Mouse (Mus musculus) midbrain, embryonic 12.5 days (tissue): ENCODE results near the gene Fancc. TPM values are rescaled to one million over a fixed set of nuclear protein-coding genes. Genes with fewer than 3 reads are reported as not detected.

Source experiments
- ATAC-seq: fragments of 200-750 bp; cut with Nextera tagmentation; 2 replicates; pipeline ENCODE4 v1.8.0; 2017; ENCODE audit warnings: low read depth, moderate TSS enrichment, moderate library complexity; ENCODE audit not compliant: low FRiP score
- H3K27ac ChIP-seq: fragments of 300-500 bp; sonication (generic); replicated peaks from 2 replicates; pipeline ENCODE4 v1.5.1; 2016; ENCODE audit warnings: mild to moderate bottlenecking
- H3K27me3 ChIP-seq: fragments of 300-500 bp; sonication (generic); 2 replicates; pipeline ENCODE4 v1.6.1; 2016; ENCODE audit warnings: mild to moderate bottlenecking
- H3K36me3 ChIP-seq: fragments of 300-500 bp; sonication (generic); 2 replicates; pipeline ENCODE4 v1.6.1; 2016
- H3K4me1 ChIP-seq: fragments of 300-500 bp; sonication (generic); 2 replicates; pipeline ENCODE4 v1.6.1; 2016
- H3K4me2 ChIP-seq: fragments of 300-500 bp; sonication (generic); replicated peaks from 2 replicates; pipeline ENCODE4 v1.6.1; 2016; ENCODE audit warnings: mild to moderate bottlenecking, moderate library complexity
- H3K4me3 ChIP-seq: fragments of 300-500 bp; sonication (generic); 2 replicates; pipeline ENCODE4 v1.5.1; 2016; ENCODE audit warnings: mild to moderate bottlenecking
- H3K9ac ChIP-seq: fragments of 300-500 bp; sonication (generic); replicated peaks from 2 replicates; pipeline ENCODE4 v1.6.1; 2016; ENCODE audit warnings: mild to moderate bottlenecking, moderate library complexity
- H3K9me3 ChIP-seq: fragments of 300-500 bp; sonication (generic); 2 replicates; pipeline ENCODE4 v1.6.1; 2016; ENCODE audit warnings: mild to moderate bottlenecking
- WGBS: fragments of 180-500 bp; shearing (Covaris S2); methylation state at CpG from one replicate; pipeline ENCODE4 v1.1.7; 2016; 5-methylcytosine and 5-hydroxymethylcytosine counted together
- polyA plus RNA-seq: library from polyadenylated mRNA; unstranded; fragments of >200 nt; fragmentation: Nextera tagmentation; extraction: Ambion mirVana; gene quantifications from 2 replicates; pipeline ENCODE4 v1.2.1, GENCODE M21; 2016

Gene Fancc
- polyA plus RNA-seq, 1 experiment from 2014 or later: 24.8 TPM

DNA sequence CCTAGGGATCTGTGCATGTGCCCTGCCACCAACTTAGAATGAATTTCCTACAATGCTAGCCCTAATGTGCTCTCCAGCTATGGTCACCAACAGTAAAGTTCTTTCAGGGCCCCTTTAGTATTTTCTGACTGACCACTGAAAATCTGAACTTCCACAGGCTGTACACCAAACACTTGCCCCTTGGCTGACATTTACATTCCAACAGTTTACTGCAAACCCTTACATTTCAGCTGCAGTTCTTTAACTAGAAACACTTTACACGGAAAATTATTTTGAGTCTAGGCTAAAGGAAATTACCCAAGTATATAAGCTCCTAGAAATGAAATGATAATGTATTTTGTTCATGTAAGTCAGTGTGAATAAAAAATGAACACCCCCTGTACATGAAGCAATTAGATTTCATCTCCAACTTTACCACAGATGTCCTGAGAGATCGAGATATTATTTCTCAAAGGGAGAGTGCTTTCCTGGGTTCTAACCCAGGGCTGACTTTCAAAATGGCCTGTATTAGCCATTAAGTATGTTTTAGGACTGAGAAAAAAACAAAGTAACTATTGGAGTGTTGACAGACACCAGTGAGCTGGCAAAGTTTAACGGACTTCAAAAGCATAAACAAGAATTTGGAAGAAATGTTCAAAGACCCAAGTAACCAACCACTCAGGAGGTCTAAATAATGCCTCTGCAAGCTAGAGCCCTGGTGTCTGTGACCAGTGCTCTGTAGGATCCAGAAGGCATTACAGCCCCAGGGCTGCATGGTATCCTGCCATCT is 32.7 kb upstream of the Fancc start:
- no peak overlapping the region for H3K27ac ChIP-seq
- no peak overlapping the region for H3K4me2 ChIP-seq
- no peak overlapping the region for H3K4me3 ChIP-seq
- H3K9me3 ChIP-seq: no peaks in the 10 kb centered on the region
- peaks cover 67% of the 10 kb centered on the region for H3K36me3 ChIP-seq
- H3K4me1 ChIP-seq: peaks cover 51% of the 10 kb centered on the region
- no peak overlapping the region for H3K9ac ChIP-seq
- H3K27me3 ChIP-seq: no peaks in the 10 kb centered on the region
- ATAC-seq: no peak
- 60% methylated on average over 3 of the region's 3 CpGs for WGBS

DNA sequence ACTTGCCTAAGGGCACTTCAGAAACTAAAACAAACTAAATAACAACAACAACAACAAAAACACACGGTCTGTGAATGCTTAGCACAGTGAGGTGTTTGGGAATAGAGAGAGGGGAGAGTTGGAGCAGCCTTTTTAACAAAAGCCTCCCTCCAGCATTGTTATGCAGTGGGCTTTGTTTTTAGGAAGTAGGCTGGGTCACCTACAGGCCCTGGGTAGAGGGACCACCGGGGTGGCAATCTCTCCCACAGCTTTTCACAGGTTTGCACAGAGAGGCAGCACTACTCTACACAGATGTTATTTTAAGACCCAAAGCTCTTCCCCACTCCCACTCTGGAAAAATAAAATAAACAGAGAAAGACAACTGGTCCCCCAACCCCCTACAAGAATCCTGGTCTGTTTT is 31.8 kb upstream of the Fancc start:
- no peaks in the 10 kb centered on the region for H3K9me3 ChIP-seq
- H3K9ac ChIP-seq: no peak overlapping the region
- H3K4me2 ChIP-seq: no peak overlapping the region
- H3K36me3 ChIP-seq: peaks cover 63% of the 10 kb centered on the region
- H3K4me3 ChIP-seq: no peak overlapping the region
- no peak for ATAC-seq
- H3K27me3 ChIP-seq: no peaks in the 10 kb centered on the region
- H3K4me1 ChIP-seq: peaks cover 52% of the 10 kb centered on the region
- WGBS: 6% methylated on average over 2 of the region's 2 CpGs
- peak overlapping the region; percentile 47 for H3K27ac ChIP-seq

DNA sequence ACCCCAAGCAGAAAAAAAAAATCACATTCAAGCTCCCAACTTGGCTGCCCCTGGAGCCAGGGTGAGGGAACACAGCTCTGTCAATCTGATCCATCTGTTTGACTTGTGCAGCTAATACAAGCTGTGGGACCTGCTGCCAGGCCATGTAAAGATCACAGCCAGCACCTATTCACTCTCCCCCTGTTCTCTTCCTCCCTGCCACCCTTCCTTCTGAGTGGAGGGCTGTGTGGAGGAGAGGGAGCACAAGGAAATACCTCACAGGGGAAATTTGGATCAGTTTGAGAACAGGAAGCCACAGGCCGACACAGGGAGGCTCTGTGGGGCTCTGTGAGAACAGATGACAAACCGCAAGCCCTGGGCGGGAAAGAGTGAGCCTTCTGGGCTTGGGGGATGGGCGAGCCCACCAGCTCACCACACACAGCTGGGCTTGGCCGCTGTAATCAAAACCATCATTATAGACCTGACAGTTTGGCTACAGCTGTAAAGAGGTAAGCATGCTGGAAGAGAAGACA is 31.1 kb upstream of the Fancc start:
- H3K36me3 ChIP-seq: peaks cover 63% of the 10 kb centered on the region
- H3K27me3 ChIP-seq: no peaks in the 10 kb centered on the region
- peak overlapping the region; percentile 47 for H3K27ac ChIP-seq
- H3K9me3 ChIP-seq: no peaks in the 10 kb centered on the region
- H3K4me2 ChIP-seq: no peak overlapping the region
- 0 out of 2 replicates have a peak overlapping the region, but pooled peaks have one; percentile 2 for H3K9ac ChIP-seq
- H3K4me3 ChIP-seq: no peak overlapping the region
- 7% methylated on average over 5 of the region's 5 CpGs for WGBS
- H3K4me1 ChIP-seq: peaks cover 52% of the 10 kb centered on the region
- peak; percentile 61 for ATAC-seq

DNA sequence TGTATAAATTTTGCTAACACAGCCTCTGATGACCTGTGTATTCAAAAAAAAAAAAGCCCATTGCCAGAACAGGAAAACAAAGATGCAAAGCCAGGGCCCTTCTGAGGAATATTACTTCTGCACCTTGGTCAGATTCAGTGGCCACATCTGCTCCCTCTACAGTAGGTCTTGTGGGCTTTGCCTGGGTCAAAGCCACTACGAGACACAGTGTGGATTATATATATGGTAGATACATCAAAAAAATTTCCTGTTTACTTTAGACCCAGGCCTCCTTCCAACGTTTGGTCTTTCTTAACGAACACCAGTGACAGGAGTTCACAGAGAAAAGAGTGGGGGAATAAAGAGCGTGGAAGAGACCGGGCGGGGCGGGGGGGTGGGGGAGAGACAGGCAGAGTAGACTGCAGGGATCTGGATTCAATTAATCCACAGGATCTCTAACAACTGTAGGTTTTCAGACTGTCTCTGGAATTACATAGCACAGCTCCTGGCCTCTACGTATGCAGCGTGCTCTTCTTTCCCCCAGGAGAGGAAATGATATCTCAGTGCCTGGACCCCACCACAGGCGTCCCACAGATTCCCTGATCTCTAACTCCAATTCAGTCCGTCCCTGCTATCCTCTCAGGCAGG is 28.6 kb upstream of the Fancc start:
- H3K9ac ChIP-seq: no peak overlapping the region
- H3K4me2 ChIP-seq: no peak overlapping the region
- peaks cover 59% of the 10 kb centered on the region for H3K36me3 ChIP-seq
- H3K4me1 ChIP-seq: peaks cover 46% of the 10 kb centered on the region
- WGBS: 66% methylated on average over 11 of the region's 11 CpGs
- no peak overlapping the region for H3K4me3 ChIP-seq
- no peaks in the 10 kb centered on the region for H3K9me3 ChIP-seq
- no peaks in the 10 kb centered on the region for H3K27me3 ChIP-seq
- ATAC-seq: no peak
- 0 out of 2 replicates have a peak overlapping the region, but pooled peaks have one; percentile 31 for H3K27ac ChIP-seq

DNA sequence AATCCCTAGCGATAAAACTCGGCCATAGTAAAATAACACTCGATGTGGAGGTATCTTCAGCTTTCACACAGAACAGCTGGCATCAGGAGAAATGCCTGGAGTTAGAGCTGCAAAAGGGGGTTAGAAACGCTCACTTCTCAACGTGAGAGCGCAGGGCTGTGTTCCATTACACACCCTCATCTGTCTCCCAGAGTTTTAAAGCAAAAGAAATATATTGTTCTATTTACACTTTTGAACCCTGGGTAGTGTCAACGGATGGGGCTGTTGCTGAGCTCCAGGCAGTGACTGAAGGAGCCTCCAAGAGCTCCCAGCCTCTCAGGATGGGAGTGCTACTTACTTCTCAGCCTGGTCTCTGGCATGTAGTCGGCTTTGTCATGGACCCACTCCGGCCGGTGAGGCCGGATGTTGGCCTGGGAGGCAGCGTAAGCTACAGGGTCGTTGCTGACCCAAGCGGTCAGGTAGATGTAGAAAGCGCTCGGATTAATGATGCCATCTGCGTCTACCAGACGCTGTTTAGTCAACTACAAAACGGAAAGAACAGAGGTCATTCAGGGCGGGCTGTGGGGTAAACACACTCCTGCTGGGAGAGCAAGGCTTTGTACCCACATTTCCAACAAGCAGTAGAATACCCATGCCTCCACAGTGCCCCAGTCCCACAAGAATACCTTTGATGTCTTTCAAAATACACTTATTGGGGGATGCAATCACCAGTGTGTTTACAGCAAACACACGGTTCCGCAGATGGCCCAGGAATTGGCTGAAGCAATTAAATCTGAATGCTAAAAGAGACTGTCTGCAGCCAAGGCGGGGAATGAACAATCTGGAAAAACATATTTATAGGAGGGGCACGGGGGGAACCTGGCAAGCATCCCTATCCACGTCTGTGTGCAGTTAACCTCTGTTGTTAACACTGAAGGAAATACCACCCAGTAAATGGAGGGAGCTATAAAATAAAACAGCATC is 27.8 kb upstream of the Fancc start:
- Histone ChIP-seq H3K36me3 (peaks cover 63% of the 10 kb centered on the region), H3K4me3 (no peak overlapping the region), H3K27me3 (no peaks in the 10 kb centered on the region), H3K9ac (no peak overlapping the region), H3K4me2 (no peak overlapping the region), H3K9me3 (no peaks in the 10 kb centered on the region), H3K27ac (peak overlapping the region; percentile 31; the same call in 1 of the 2 replicates), H3K4me1 (peaks cover 38% of the 10 kb centered on the region)
- 69% methylated on average over 25 of the region's 25 CpGs for WGBS
- no peak for ATAC-seq

DNA sequence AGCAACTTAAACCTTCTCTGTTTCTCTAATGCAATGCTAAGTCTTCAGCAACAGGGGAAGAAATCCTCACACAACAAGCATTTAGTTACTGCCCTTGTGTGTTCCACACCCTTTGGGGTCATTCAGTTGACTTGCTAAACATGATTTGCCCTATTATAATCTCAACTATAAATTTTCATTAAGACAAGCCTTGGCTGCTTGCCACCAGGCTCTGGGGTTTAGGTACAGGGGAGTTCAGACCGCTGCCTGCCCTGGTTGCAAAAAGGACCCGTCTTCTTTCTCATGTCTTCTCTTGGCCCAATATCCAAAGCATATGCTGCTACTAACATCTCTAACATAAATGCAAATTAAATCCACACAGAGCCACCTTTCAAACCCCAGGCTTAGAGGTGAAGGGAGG is 27.0 kb upstream of the Fancc start:
- H3K27ac ChIP-seq: no peak overlapping the region
- no peaks in the 10 kb centered on the region for H3K27me3 ChIP-seq
- no peaks in the 10 kb centered on the region for H3K9me3 ChIP-seq
- 79% methylated on average over 2 of the region's 2 CpGs for WGBS
- ATAC-seq: no peak
- H3K36me3 ChIP-seq: peaks cover 71% of the 10 kb centered on the region
- H3K4me1 ChIP-seq: peaks cover 34% of the 10 kb centered on the region
- no peak overlapping the region for H3K4me2 ChIP-seq
- no peak overlapping the region for H3K4me3 ChIP-seq
- no peak overlapping the region for H3K9ac ChIP-seq

DNA sequence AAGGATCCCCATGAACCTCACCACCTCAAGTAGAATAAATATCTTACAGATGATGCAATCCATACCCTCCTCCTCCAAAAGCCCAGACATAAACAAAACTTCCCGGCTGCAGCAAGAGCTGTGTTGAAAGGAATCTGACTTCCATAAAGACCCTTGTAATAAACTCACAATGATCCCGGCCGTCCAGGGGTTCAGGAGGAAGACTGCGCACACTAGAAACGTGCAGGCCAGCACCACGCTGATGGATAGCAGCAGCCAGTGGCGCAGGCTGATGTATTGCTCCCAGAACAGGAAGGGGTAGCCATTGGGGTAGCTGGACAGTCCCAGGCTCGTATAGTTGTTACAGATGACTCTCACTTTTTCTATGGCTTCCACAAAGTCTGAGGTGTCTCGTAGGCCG is 25.8 kb upstream of the Fancc start:
- peaks cover 83% of the 10 kb centered on the region for H3K36me3 ChIP-seq
- 73% methylated on average over 10 of the region's 10 CpGs for WGBS

DNA sequence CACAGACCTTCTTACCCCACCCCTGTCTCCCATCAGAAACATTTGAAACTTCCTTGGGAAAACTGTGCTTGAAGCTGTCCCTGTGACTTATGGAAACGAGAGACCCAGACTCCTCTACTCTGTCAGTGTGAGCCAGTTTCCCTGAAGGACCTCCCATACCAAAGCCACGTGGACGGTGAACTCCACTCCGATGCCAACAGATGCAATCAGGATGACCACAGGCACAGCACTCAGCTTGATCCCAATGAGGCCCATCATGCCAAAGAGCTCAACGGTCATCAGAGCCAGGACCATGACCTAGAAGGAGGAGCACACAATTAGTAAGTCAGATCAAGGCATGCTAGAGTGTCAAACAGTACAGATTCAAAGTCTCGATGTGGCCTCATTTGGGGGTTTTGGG is 23.0 kb upstream of the Fancc start:
- H3K4me2 ChIP-seq: no peak overlapping the region
- no peaks in the 10 kb centered on the region for H3K27me3 ChIP-seq
- no peak overlapping the region for H3K9ac ChIP-seq
- peaks cover 83% of the 10 kb centered on the region for H3K36me3 ChIP-seq
- H3K4me3 ChIP-seq: no peak overlapping the region
- H3K27ac ChIP-seq: no peak overlapping the region
- H3K9me3 ChIP-seq: no peaks in the 10 kb centered on the region
- H3K4me1 ChIP-seq: peaks cover 19% of the 10 kb centered on the region
- ATAC-seq: no peak
- WGBS: 91% methylated on average over 6 of the region's 6 CpGs

More for the DNA sequence above, 25.8 kb upstream of the Fancc start:
- Histone ChIP-seq H3K4me1 (peaks cover 21% of the 10 kb centered on the region), H3K9me3 (no peaks in the 10 kb centered on the region), H3K27ac (peak overlapping the region; percentile 6; the same call in 1 of the 2 replicates), H3K4me3 (no peak overlapping the region), H3K9ac (no peak overlapping the region), H3K4me2 (no peak overlapping the region), H3K27me3 (no peaks in the 10 kb centered on the region)
- no peak for ATAC-seq

DNA sequence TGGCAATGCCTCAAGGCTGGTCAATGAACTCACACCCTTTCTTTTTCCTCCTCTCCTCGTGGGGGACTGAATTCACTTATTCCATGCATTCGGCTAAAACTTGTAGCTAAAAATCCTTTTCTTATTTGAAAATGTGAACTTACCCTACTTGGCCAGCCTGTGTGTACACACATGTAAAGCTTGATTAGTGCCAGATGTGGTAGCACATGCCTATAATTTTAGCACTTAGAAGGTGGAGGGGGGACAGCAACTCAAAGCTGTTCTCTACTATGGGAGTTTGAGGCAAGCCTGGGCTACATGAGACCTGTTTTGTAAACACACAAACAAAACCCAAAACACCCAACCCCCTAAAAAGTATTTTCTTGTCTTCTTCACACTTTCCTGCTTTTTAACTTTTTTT is 19.5 kb upstream of the Fancc start:
- no peak overlapping the region for H3K4me3 ChIP-seq
- H3K9me3 ChIP-seq: no peaks in the 10 kb centered on the region
- H3K36me3 ChIP-seq: peaks cover 79% of the 10 kb centered on the region
- no peak overlapping the region for H3K27ac ChIP-seq
- no peak overlapping the region for H3K9ac ChIP-seq
- no peak for ATAC-seq
- H3K4me2 ChIP-seq: no peak overlapping the region
- H3K4me1 ChIP-seq: peaks cover 45% of the 10 kb centered on the region
- no peaks in the 10 kb centered on the region for H3K27me3 ChIP-seq
- 78% methylated on average over 2 of the region's 2 CpGs for WGBS

DNA sequence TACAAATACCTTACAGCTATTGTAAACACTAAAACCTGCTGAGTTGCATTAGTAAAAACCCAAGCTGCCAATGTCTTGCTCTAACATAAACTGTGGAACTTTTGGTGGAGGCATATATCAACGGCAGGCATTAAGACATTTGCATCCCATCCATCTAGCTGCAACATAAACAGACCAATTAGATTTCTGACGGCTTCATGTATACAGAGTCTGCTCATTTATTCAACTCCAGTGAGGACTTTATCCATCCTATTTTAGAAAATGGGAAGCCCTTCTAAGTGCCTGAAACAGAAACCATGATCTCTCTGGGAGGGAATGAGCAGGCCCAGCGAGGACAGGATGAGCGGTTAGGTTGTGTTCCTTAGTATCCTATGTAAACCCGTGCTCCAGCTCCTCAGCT is 18.5 kb upstream of the Fancc start:
- no peak for ATAC-seq
- WGBS: 71% methylated on average over 5 of the region's 5 CpGs
- peaks cover 45% of the 10 kb centered on the region for H3K4me1 ChIP-seq
- H3K9me3 ChIP-seq: no peaks in the 10 kb centered on the region
- H3K4me3 ChIP-seq: no peak overlapping the region
- no peaks in the 10 kb centered on the region for H3K27me3 ChIP-seq
- peaks cover 83% of the 10 kb centered on the region for H3K36me3 ChIP-seq
- no peak overlapping the region for H3K9ac ChIP-seq
- peak overlapping the region; percentile 67 for H3K27ac ChIP-seq
- H3K4me2 ChIP-seq: no peak overlapping the region

DNA sequence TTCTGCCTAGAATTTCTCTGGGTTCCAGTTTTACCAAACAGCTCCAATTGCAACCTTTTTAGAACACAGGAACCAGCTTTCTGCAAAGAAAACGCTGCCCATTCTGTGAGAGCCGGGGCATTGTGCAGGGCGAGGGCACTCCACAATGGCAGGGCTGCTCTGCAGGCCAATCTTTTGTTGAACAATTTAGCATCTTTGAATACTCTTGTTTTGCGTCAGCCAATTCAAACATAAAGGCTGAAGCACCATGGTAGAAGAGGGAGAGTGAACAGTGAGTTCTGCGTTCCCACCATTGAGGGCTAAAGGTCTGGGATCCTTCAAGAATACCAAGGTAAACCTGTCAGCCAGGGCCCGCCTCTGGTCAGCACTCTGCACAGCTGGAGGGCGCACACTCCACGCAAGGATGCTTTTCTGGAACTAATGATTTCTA is 17.9 kb upstream of the Fancc start:
- 14% methylated on average over 8 of the region's 8 CpGs for WGBS
- Histone ChIP-seq H3K4me2 (peak overlapping the region; percentile 5; the same call in 1 of the 2 replicates), H3K9me3 (no peaks in the 10 kb centered on the region), H3K27ac (peak overlapping the region; percentile 67), H3K9ac (no peak overlapping the region), H3K27me3 (no peaks in the 10 kb centered on the region), H3K36me3 (peaks cover 83% of the 10 kb centered on the region), H3K4me1 (peaks cover 45% of the 10 kb centered on the region), H3K4me3 (no peak overlapping the region)
- peak; percentile 69 for ATAC-seq
